In genomic region chr5:24474723-24475261, GRCm38 (mm10) we compare ENCODE assay signal across 7 mouse cellular contexts. TPM values are rescaled to one million over a fixed set of nuclear protein-coding genes. Genes with fewer than 3 reads are reported as not detected.
DNase-seq lines count a peak whose midpoint lies in the region; ATAC-seq lines count a peak whose summit lies in the region.

No protein-coding gene starts in this region.

- 3% methylated on average over 67 of the region's 67 CpGs for WGBS in forebrain, embryonic 16.5 days
- WGBS in hindbrain, embryonic 15.5 days = 4% methylated on average over 66 of the region's 67 CpGs
- 1% methylated on average over 67 of the region's 67 CpGs for WGBS in limb, embryonic 11.5 days
- WGBS in midbrain, embryonic 15.5 days = 4% methylated on average over 67 of the region's 67 CpGs
- WGBS in stomach, embryonic 16.5 days = 8% methylated on average over 67 of the region's 67 CpGs

- H3K27me3 ChIP-seq in forebrain, embryonic 16.5 days (replicated peaks; ENCODE audit: control insufficient read depth, insufficient read depth, low read length) = peaks cover 7% of the 10 kb centered on the region
- H3K27me3 ChIP-seq in hindbrain, embryonic 15.5 days = peaks cover 6% of the 10 kb centered on the region; the same call in 1 of the 2 replicates
- H3K27me3 ChIP-seq in limb, embryonic 11.5 days (ENCODE audit: control insufficient read depth, insufficient read depth, low read length) = peaks cover 14% of the 10 kb centered on the region; the same call in 1 of the 2 replicates
- 0 out of 2 replicates have a peak, but pooled peaks cover 3% of the 10 kb centered on the region for H3K27me3 ChIP-seq in midbrain, embryonic 15.5 days (replicated peaks)
- no peaks in the 10 kb centered on the region for H3K27me3 ChIP-seq in stomach, embryonic 16.5 days (ENCODE audit: control insufficient read depth, insufficient read depth, low read length)

- H3K27ac ChIP-seq in forebrain, embryonic 16.5 days (ENCODE audit: low read length) = no peak overlapping the region
- no peak overlapping the region for H3K27ac ChIP-seq in hindbrain, embryonic 15.5 days (replicated peaks)
- H3K27ac ChIP-seq in limb, embryonic 11.5 days (replicated peaks; ENCODE audit: low read depth, low read length) = no peak overlapping the region
- no peak overlapping the region for H3K27ac ChIP-seq in midbrain, embryonic 15.5 days
- peak overlapping the region; percentile 81 for H3K27ac ChIP-seq in stomach, embryonic 16.5 days (ENCODE audit: low read length)

- H3K36me3 ChIP-seq in forebrain, embryonic 16.5 days (ENCODE audit: control insufficient read depth, insufficient read depth) = peaks cover 10% of the 10 kb centered on the region
- H3K36me3 ChIP-seq in hindbrain, embryonic 15.5 days = peaks cover 28% of the 10 kb centered on the region
- H3K36me3 ChIP-seq in limb, embryonic 11.5 days (ENCODE audit: control insufficient read depth, insufficient read depth, low read length) = peaks cover 19% of the 10 kb centered on the region
- peaks cover 8% of the 10 kb centered on the region; the same call in 1 of the 2 replicates for H3K36me3 ChIP-seq in midbrain, embryonic 15.5 days (replicated peaks)
- H3K36me3 ChIP-seq in stomach, embryonic 16.5 days (ENCODE audit: control insufficient read depth, insufficient read depth, low read length) = peaks cover 5% of the 10 kb centered on the region; the same call in 1 of the 2 replicates

- peak overlapping the region; percentile 48 for H3K9ac ChIP-seq in forebrain, embryonic 16.5 days (replicated peaks; ENCODE audit: low read depth, low read length)
- H3K9ac ChIP-seq in hindbrain, embryonic 15.5 days = 0 out of 2 replicates have a peak overlapping the region, but pooled peaks have one; percentile 23
- peak overlapping the region; percentile 56 for H3K9ac ChIP-seq in limb, embryonic 11.5 days (ENCODE audit: low read length)
- H3K9ac ChIP-seq in midbrain, embryonic 15.5 days = peak overlapping the region; percentile 7; the same call in 1 of the 2 replicates
- peak overlapping the region; percentile 76 for H3K9ac ChIP-seq in stomach, embryonic 16.5 days (ENCODE audit: low read length)

- H3K9me3 ChIP-seq in forebrain, embryonic 16.5 days (ENCODE audit: control insufficient read depth, low read length) = no peaks in the 10 kb centered on the region
- no peaks in the 10 kb centered on the region for H3K9me3 ChIP-seq in hindbrain, embryonic 15.5 days
- H3K9me3 ChIP-seq in limb, embryonic 11.5 days (ENCODE audit: control insufficient read depth, low read length) = no peaks in the 10 kb centered on the region
- H3K9me3 ChIP-seq in midbrain, embryonic 15.5 days = no peaks in the 10 kb centered on the region
- H3K9me3 ChIP-seq in stomach, embryonic 16.5 days (replicated peaks; ENCODE audit: control insufficient read depth, low read length) = no peaks in the 10 kb centered on the region

- peak; percentile 70 for ATAC-seq in CD4-positive, CD25-positive, alpha-beta regulatory T cell, adult 4 months
- peak; percentile 41 for ATAC-seq in forebrain, embryonic 16.5 days
- no peak for ATAC-seq in hindbrain, embryonic 15.5 days (ENCODE audit: low FRiP score, low read depth)
- no peak for ATAC-seq in limb, embryonic 11.5 days (ENCODE audit: insufficient number of reproducible peaks, low FRiP score, low TSS enrichment, low read depth)
- no peak for ATAC-seq in midbrain, embryonic 15.5 days (replicated peaks)
- no peak for ATAC-seq in stomach, embryonic 16.5 days (ENCODE audit: insufficient read depth, low FRiP score)

- peak overlapping the region; percentile 40 for H3K4me3 ChIP-seq in forebrain, embryonic 16.5 days (replicated peaks; ENCODE audit: low read length)
- H3K4me3 ChIP-seq in hindbrain, embryonic 15.5 days = peak overlapping the region; percentile 31
- H3K4me3 ChIP-seq in limb, embryonic 11.5 days (ENCODE audit: low read depth, low read length) = peak overlapping the region; percentile 44
- peak overlapping the region; percentile 29 for H3K4me3 ChIP-seq in midbrain, embryonic 15.5 days
- peak overlapping the region; percentile 53 for H3K4me3 ChIP-seq in stomach, embryonic 16.5 days (replicated peaks; ENCODE audit: low read length)

- H3K4me2 ChIP-seq in forebrain, embryonic 16.5 days (ENCODE audit: low read length) = peak overlapping the region; percentile 56
- peak overlapping the region; percentile 52 for H3K4me2 ChIP-seq in hindbrain, embryonic 15.5 days
- peak overlapping the region; percentile 96 for H3K4me2 ChIP-seq in limb, embryonic 11.5 days (ENCODE audit: low read depth, severe bottlenecking)
- peak overlapping the region; percentile 52 for H3K4me2 ChIP-seq in midbrain, embryonic 15.5 days
- peak overlapping the region; percentile 67 for H3K4me2 ChIP-seq in stomach, embryonic 16.5 days (ENCODE audit: low read depth, low read length)

- H3K4me1 ChIP-seq in forebrain, embryonic 16.5 days (replicated peaks; ENCODE audit: control insufficient read depth, insufficient read depth, low read length) = peaks cover 24% of the 10 kb centered on the region
- peaks cover 36% of the 10 kb centered on the region for H3K4me1 ChIP-seq in hindbrain, embryonic 15.5 days (replicated peaks)
- peaks cover 36% of the 10 kb centered on the region for H3K4me1 ChIP-seq in limb, embryonic 11.5 days (ENCODE audit: control insufficient read depth, insufficient read depth, low read length)
- H3K4me1 ChIP-seq in midbrain, embryonic 15.5 days = peaks cover 31% of the 10 kb centered on the region
- H3K4me1 ChIP-seq in stomach, embryonic 16.5 days (ENCODE audit: control insufficient read depth, insufficient read depth, low read length) = peaks cover 26% of the 10 kb centered on the region

- DNase-seq in ZHBTc4 (ENCODE audit: low read depth, low spot score) = peak; percentile 70
- DNase-seq in limb, embryonic 11.5 days (ENCODE audit: low spot score) = peak; percentile 69

RNA-seq across cellular contexts. Expression of gene Agap3, which starts 22.8 kb away (rescaled TPM):
- 1 to 10 TPM; 5.5 to 8.6 TPM for polyA plus RNA-seq in CD4-positive, CD25-positive, alpha-beta regulatory T cell, adult 4 months (2017; shearing (Covaris generic))
- polyA plus RNA-seq in forebrain, embryonic 16.5 days (2015; fragmentation: Nextera tagmentation; extraction: Ambion mirVana) = 57.0 and 58.6 TPM in 2 replicates
- 112 and 124 TPM in 2 replicates for polyA plus RNA-seq in hindbrain, embryonic 15.5 days (2015; fragmentation: Nextera tagmentation; extraction: Ambion mirVana)
- 39.9 and 52.1 TPM in 2 replicates for polyA plus RNA-seq in limb, embryonic 11.5 days (2014; fragmentation: Nextera tagmentation; extraction: Ambion mirVana)
- polyA plus RNA-seq in midbrain, embryonic 15.5 days (2015; fragmentation: Nextera tagmentation; extraction: Ambion mirVana) = 122 and 124 TPM in 2 replicates
- 13.0 and 14.7 TPM in 2 replicates for polyA plus RNA-seq in stomach, embryonic 16.5 days (2015; fragmentation: Nextera tagmentation; extraction: Ambion mirVana)

RNA-seq across cellular contexts. Expression of gene Tmub1, which starts 27.1 kb away (rescaled TPM):
- 10 to 100 TPM; 72.9 to 95.2 TPM for polyA plus RNA-seq in CD4-positive, CD25-positive, alpha-beta regulatory T cell, adult 4 months (2017; shearing (Covaris generic))
- polyA plus RNA-seq in forebrain, embryonic 16.5 days (2015; fragmentation: Nextera tagmentation; extraction: Ambion mirVana) = 37.3 and 45.4 TPM in 2 replicates
- 55.1 and 64.2 TPM in 2 replicates for polyA plus RNA-seq in hindbrain, embryonic 15.5 days (2015; fragmentation: Nextera tagmentation; extraction: Ambion mirVana)
- polyA plus RNA-seq in limb, embryonic 11.5 days (2014; fragmentation: Nextera tagmentation; extraction: Ambion mirVana) = 25.4 and 27.1 TPM in 2 replicates
- 62.9 and 63.7 TPM in 2 replicates for polyA plus RNA-seq in midbrain, embryonic 15.5 days (2015; fragmentation: Nextera tagmentation; extraction: Ambion mirVana)
- polyA plus RNA-seq in stomach, embryonic 16.5 days (2015; fragmentation: Nextera tagmentation; extraction: Ambion mirVana) = 23.5 and 27.0 TPM in 2 replicates

RNA-seq across cellular contexts. Expression of gene Fastk, which starts 29.7 kb away (rescaled TPM):
- polyA plus RNA-seq in CD4-positive, CD25-positive, alpha-beta regulatory T cell, adult 4 months (2017; shearing (Covaris generic)) = 10 to 100 TPM; 53.4 to 57.0 TPM
- 92.2 and 96.3 TPM in 2 replicates for polyA plus RNA-seq in forebrain, embryonic 16.5 days (2015; fragmentation: Nextera tagmentation; extraction: Ambion mirVana)
- 96.8 and 113 TPM in 2 replicates for polyA plus RNA-seq in hindbrain, embryonic 15.5 days (2015; fragmentation: Nextera tagmentation; extraction: Ambion mirVana)
- 89.6 and 95.1 TPM in 2 replicates for polyA plus RNA-seq in limb, embryonic 11.5 days (2014; fragmentation: Nextera tagmentation; extraction: Ambion mirVana)
- 96.6 and 104 TPM in 2 replicates for polyA plus RNA-seq in midbrain, embryonic 15.5 days (2015; fragmentation: Nextera tagmentation; extraction: Ambion mirVana)
- 93.4 and 94.4 TPM in 2 replicates for polyA plus RNA-seq in stomach, embryonic 16.5 days (2015; fragmentation: Nextera tagmentation; extraction: Ambion mirVana)

RNA-seq across cellular contexts. Expression of gene Slc4a2, which starts 51.2 kb away (rescaled TPM):
- 10 to 100 TPM; 13.5 to 22.6 TPM for polyA plus RNA-seq in CD4-positive, CD25-positive, alpha-beta regulatory T cell, adult 4 months (2017; shearing (Covaris generic))
- polyA plus RNA-seq in forebrain, embryonic 16.5 days (2015; fragmentation: Nextera tagmentation; extraction: Ambion mirVana) = 19.1 and 23.9 TPM in 2 replicates
- polyA plus RNA-seq in hindbrain, embryonic 15.5 days (2015; fragmentation: Nextera tagmentation; extraction: Ambion mirVana) = 25.1 and 26.8 TPM in 2 replicates
- polyA plus RNA-seq in limb, embryonic 11.5 days (2014; fragmentation: Nextera tagmentation; extraction: Ambion mirVana) = 26.9 and 28.0 TPM in 2 replicates
- 23.1 and 26.1 TPM in 2 replicates for polyA plus RNA-seq in midbrain, embryonic 15.5 days (2015; fragmentation: Nextera tagmentation; extraction: Ambion mirVana)
- 46.5 and 51.8 TPM in 2 replicates for polyA plus RNA-seq in stomach, embryonic 16.5 days (2015; fragmentation: Nextera tagmentation; extraction: Ambion mirVana)

RNA-seq across cellular contexts. Expression of gene Cdk5, which starts 51.5 kb away (rescaled TPM):
- 10 to 100 TPM; 53.8 to 61.7 TPM for polyA plus RNA-seq in CD4-positive, CD25-positive, alpha-beta regulatory T cell, adult 4 months (2017; shearing (Covaris generic))
- polyA plus RNA-seq in forebrain, embryonic 16.5 days (2015; fragmentation: Nextera tagmentation; extraction: Ambion mirVana) = 106 and 127 TPM in 2 replicates
- polyA plus RNA-seq in hindbrain, embryonic 15.5 days (2015; fragmentation: Nextera tagmentation; extraction: Ambion mirVana) = 115 and 123 TPM in 2 replicates
- 48.6 and 49.2 TPM in 2 replicates for polyA plus RNA-seq in limb, embryonic 11.5 days (2014; fragmentation: Nextera tagmentation; extraction: Ambion mirVana)
- 120 and 121 TPM in 2 replicates for polyA plus RNA-seq in midbrain, embryonic 15.5 days (2015; fragmentation: Nextera tagmentation; extraction: Ambion mirVana)
- polyA plus RNA-seq in stomach, embryonic 16.5 days (2015; fragmentation: Nextera tagmentation; extraction: Ambion mirVana) = 44.9 TPM in 2 replicates

Comparison
In these comparisons a context has a peak if more than half of its experiments do, and no peak if none do; other contexts are left out.
1. ATAC-seq: peak in CD4-positive, CD25-positive, alpha-beta regulatory T cell, adult 4 months (single experiment) and forebrain, embryonic 16.5 days (single experiment); none in hindbrain, embryonic 15.5 days (single experiment), limb, embryonic 11.5 days (single experiment), midbrain, embryonic 15.5 days (single experiment) and stomach, embryonic 16.5 days (single experiment).
2. H3K9ac ChIP-seq: peak in every context shown above with its lines; median percentile 76 in stomach, embryonic 16.5 days; 56 in limb, embryonic 11.5 days; 48 in forebrain, embryonic 16.5 days; 23 in hindbrain, embryonic 15.5 days; 7 in midbrain, embryonic 15.5 days.
3. Peak in every context shown above with its lines, with median percentiles within 50 percentile points of each other: H3K4me2 ChIP-seq and H3K4me3 ChIP-seq.